In the genomic region with DNA sequence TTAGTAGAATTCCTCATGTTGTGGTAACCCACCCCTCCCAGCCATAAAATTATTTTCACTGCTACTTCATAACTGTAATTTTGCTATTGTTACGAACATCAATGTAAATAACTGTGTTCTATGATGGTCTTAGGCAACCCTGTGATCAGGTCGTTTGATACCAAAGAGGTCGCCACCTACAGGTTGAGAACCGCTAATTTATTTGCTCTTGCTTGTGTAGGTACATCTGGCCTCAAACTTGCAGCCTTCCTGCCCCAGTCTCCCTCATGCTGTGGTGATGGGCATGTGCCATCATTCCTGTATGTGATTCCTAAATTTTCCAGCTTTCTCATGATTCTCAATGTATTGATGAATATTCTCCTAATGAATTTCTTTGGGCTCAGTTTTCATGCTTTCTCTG, we compare ENCODE assay signal across 12 mouse cellular contexts.
DNase-seq lines count a peak whose midpoint lies in the region; ATAC-seq lines count a peak whose summit lies in the region.
"Had no signal": no experiment of that assay in that cellular context is flagged by ENCODE, and none has a peak within 500 bp of the region (broad histone marks: within the 10 kb centered on the region; RNA-seq: fewer than 3 reads in every experiment).

No protein-coding gene starts in this region.

- no peak overlapping the region for H3K4me2 ChIP-seq in embryonic facial prominence, embryonic 11.5 days (ENCODE audit: low read depth, low read length)
- H3K4me2 ChIP-seq in neural tube, embryonic 11.5 days (ENCODE audit: low read depth) = no peak overlapping the region
- H3K4me2 ChIP-seq: forebrain, embryonic 13.5 days had no signal

- ATAC-seq in embryonic facial prominence, embryonic 11.5 days (replicated peaks; ENCODE audit: insufficient number of reproducible peaks, low FRiP score, low TSS enrichment, low read depth) = no peak
- peak; percentile 38; the same call in 1 of the 2 replicates for ATAC-seq in neural tube, embryonic 11.5 days (ENCODE audit: insufficient read depth, low FRiP score, low TSS enrichment)
- ATAC-seq in frontal cortex, adult (ENCODE audit: low TSS enrichment) = no peak
- ATAC-seq: forebrain, embryonic 13.5 days had no signal

- H3K36me3 ChIP-seq in embryonic facial prominence, embryonic 11.5 days (replicated peaks; ENCODE audit: control insufficient read depth, insufficient read depth, low read depth, low read length) = no peaks in the 10 kb centered on the region
- H3K36me3 ChIP-seq in embryonic facial prominence, embryonic 10.5 days (replicated peaks) = no peaks in the 10 kb centered on the region
- no peaks in the 10 kb centered on the region for H3K36me3 ChIP-seq in neural tube, embryonic 11.5 days (ENCODE audit: control insufficient read depth, insufficient read depth, low read length)

- H3K4me1 ChIP-seq in embryonic facial prominence, embryonic 11.5 days (ENCODE audit: control insufficient read depth, insufficient read depth, low read length) = no peaks in the 10 kb centered on the region
- H3K4me1 ChIP-seq in embryonic facial prominence, embryonic 10.5 days = no peaks in the 10 kb centered on the region
- H3K4me1 ChIP-seq in neural tube, embryonic 11.5 days (ENCODE audit: control insufficient read depth, insufficient read depth, low read length) = no peaks in the 10 kb centered on the region
- H3K4me1 ChIP-seq: forebrain, embryonic 13.5 days had no signal

- H3K27ac ChIP-seq in embryonic facial prominence, embryonic 11.5 days (replicated peaks; ENCODE audit: low read depth, low read length) = no peak overlapping the region
- no peak overlapping the region for H3K27ac ChIP-seq in embryonic facial prominence, embryonic 10.5 days (replicated peaks)
- H3K27ac ChIP-seq in neural tube, embryonic 11.5 days (ENCODE audit: low read depth, low read length) = no peak overlapping the region
- H3K27ac ChIP-seq: forebrain, embryonic 13.5 days had no signal

- H3K27me3 ChIP-seq in embryonic facial prominence, embryonic 11.5 days (ENCODE audit: control insufficient read depth, insufficient read depth, low read length) = no peaks in the 10 kb centered on the region
- H3K27me3 ChIP-seq in embryonic facial prominence, embryonic 10.5 days (replicated peaks; ENCODE audit: low read depth, poor library complexity, severe bottlenecking) = no peaks in the 10 kb centered on the region
- no peaks in the 10 kb centered on the region for H3K27me3 ChIP-seq in neural tube, embryonic 11.5 days (ENCODE audit: control insufficient read depth, insufficient read depth, low read length)
- H3K27me3 ChIP-seq: forebrain, embryonic 13.5 days had no signal

- 46% methylated on average over 4 of the region's 4 CpGs for WGBS in embryonic facial prominence, embryonic 11.5 days
- WGBS in embryonic facial prominence, embryonic 10.5 days = 39% methylated on average over 4 of the region's 4 CpGs
- 34% methylated on average over 4 of the region's 4 CpGs for WGBS in neural tube, embryonic 11.5 days

- no peaks in the 10 kb centered on the region for H3K9me3 ChIP-seq in embryonic facial prominence, embryonic 11.5 days (replicated peaks; ENCODE audit: control insufficient read depth, low read length)
- no peaks in the 10 kb centered on the region for H3K9me3 ChIP-seq in embryonic facial prominence, embryonic 10.5 days
- no peaks in the 10 kb centered on the region for H3K9me3 ChIP-seq in neural tube, embryonic 11.5 days (ENCODE audit: control insufficient read depth, low read length)
- H3K9me3 ChIP-seq: forebrain, embryonic 13.5 days had no signal

- H3K9ac ChIP-seq in embryonic facial prominence, embryonic 11.5 days (replicated peaks; ENCODE audit: low read length) = no peak overlapping the region
- no peak overlapping the region for H3K9ac ChIP-seq in neural tube, embryonic 11.5 days (ENCODE audit: low read length)
- H3K9ac ChIP-seq: forebrain, embryonic 13.5 days had no signal

- H3K4me3 ChIP-seq in embryonic facial prominence, embryonic 11.5 days (ENCODE audit: low read depth, low read length) = no peak overlapping the region
- H3K4me3 ChIP-seq in embryonic facial prominence, embryonic 10.5 days = no peak overlapping the region
- no peak overlapping the region for H3K4me3 ChIP-seq in neural tube, embryonic 11.5 days (ENCODE audit: low read depth, low read length)
- H3K4me3 ChIP-seq: forebrain, embryonic 13.5 days had no signal

- DNase-seq in embryonic facial prominence, embryonic 11.5 days (ENCODE audit: low spot score) = peak; percentile 33
- DNase-seq in embryonic facial prominence, embryonic 10.5 days (ENCODE audit: low spot score) = no peak
- DNase-seq in kidney, postnatal 14 days = peak; percentile 3
- no peak for DNase-seq in kidney, adult 9 months
- no peak for DNase-seq in neural tube, embryonic 11.5 days (ENCODE audit: low spot score)
- DNase-seq in neural tube, embryonic 10.5 days (ENCODE audit: extremely low spot score, low spot score) = no peak
- no peak for DNase-seq in adrenal gland, adult 8-10 months
- DNase-seq: heart, postnatal 36 days; liver; thymus, postnatal 25 days had no signal

Comparison
In these comparisons a context has a peak if more than half of its experiments do, and no peak if none do; other contexts are left out.
1. DNase-seq: peak in embryonic facial prominence, embryonic 11.5 days (single experiment) and kidney, postnatal 14 days (single experiment); none in embryonic facial prominence, embryonic 10.5 days (single experiment), kidney, adult 9 months (single experiment), neural tube, embryonic 11.5 days (single experiment), neural tube, embryonic 10.5 days (single experiment) and adrenal gland, adult 8-10 months (single experiment).